Mouse (Mus musculus): ENCODE measurements at regions not wholly inside any gene's neighbourhood (a gene's known extent, or its start where the extent isn't known, plus 50 kb on each side); places are given as distances from the start of the nearest gene placed in this dataset.
"Not testable (repeated sequence)": the region's sequence is repeated elsewhere in the genome, so short reads cannot be mapped to it uniquely, and the experiment has no call there.

DNA sequence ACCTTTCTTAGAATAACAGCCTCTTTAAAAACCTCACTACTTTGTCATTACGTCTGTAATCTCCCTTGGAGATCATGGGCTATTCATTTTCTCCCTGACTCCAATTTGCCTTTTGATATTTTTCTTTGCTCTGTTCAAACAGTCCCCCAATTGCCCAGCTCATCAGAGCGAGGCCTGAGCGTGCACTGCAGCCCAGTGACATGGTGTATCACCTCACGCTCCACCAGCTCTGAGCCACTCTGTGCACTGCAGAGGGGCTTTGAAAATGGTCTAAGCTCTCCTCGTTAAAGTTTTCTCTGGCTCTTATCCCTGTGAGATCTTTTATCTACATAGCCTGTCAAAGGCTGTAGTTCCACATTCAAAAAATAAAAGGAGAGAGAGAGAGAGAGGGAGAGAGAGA lies 152.1 kb downstream of the Srek1 start:
- DNase-seq (ENCODE audit: low read depth, low spot score) = no peak

DNA sequence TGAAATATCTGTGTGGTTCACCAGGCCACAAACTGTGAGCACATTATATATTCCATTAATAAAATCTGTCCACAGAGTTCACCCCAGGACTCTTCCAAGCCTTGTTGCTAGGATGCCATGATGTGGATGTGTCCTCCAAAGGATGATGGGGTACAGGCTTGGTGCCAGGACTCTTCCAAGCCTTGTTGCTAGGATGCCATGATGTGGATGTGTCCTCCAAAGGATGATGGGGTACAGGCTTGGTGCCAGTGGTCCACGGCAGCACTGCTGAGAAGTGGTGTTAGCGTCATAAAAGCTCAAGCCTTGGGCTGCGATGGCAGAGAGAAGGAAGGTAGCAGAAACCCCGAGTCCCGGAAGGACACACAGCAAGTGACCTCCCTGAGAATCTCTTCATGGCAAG lies 153.4 kb downstream of the Srek1 start:
- DNase-seq (ENCODE audit: low read depth, low spot score) = not testable (repeated sequence)

DNA sequence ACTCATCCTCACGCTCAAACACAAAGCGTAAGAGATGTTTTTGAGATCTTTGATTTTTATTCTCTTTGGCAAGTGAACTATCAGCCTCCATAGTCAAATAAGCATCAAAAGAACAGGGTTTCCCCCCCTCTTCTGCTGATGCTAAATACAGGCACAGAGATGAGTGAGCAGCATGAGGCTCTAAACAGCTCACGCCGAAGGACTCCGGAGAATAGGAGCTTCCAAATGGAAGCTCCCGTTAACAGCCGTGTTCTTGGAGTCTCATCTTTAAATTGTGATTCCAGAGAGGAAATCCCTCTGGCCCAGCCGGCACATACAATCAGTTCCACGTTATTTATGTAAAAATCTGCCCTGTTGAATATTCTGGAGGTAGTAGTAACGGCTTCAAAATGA lies 161.1 kb downstream of the Srek1 start:
- DNase-seq (ENCODE audit: low read depth, low spot score) = no peak

DNA sequence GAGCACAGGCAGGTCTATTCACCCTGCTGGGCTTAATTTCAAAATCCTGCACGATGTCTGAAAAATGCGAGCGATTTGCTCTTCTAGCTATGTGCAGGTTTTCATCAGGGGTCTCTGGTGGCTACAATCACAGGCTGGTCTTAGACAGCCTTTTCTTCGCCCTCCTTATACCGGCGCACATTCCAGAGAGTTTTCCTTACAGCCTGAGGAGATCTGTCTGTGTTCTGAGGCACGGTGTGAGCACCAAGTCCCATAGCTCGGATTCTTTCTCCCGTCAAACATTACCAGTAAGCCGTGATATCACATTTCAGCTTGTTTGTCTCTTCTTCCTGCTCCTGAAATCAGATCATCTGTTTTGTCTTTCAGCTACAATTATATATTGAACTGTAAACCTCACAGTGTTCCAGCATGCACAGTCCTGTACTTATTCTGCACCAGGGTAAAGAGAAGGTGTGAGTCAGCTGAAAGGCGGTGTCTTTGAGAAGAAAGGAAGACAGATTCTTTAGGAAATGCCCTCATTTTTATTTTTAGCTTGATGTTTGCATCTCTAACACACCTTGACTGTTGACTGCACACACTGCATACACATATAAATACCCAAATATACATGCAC lies 161.6 kb downstream of the Srek1 start:
- DNase-seq (ENCODE audit: low read depth, low spot score) = no peak

DNA sequence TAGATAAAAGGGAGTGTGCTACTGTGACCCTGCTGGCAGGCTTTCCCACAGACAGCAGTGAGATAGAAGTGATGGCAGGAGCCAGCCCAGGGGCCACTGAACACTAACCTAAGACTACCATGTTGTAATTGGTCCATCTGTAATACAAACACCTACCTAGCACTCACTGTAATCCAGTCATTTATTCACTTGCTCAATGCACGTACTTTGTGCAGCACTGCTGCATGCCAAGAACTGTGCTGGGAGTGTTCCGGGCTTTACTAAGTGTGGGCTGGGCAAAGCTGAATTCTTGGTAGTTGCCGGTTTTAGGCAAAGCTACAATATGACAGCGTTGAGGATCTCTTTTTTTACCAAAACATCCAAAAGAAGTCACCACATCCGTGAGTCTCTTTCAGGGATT lies 172.1 kb downstream of the Srek1 start:
- no peak for DNase-seq (ENCODE audit: low read depth, low spot score)

DNA sequence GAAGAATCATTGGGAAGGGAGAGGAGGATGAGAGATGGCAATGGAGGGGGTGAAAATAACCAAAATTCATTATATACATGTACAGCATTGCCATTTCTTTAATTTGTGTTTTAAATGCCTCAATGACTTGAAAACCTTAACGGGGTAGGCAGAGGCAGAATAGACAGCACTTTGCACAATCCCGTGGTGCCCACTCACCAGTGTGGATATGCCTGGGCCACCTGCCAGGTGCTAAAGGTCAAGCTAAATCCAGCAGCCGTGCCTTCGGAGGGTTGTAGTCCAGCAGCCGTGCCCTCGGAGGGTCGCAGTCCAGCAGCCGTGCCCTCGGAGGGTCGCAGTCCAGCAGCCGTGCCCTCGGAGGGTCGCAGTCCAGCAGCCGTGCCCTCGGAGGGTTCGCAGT lies 182.0 kb downstream of the Srek1 start:
- no peak for DNase-seq (ENCODE audit: low read depth, low spot score)

DNA sequence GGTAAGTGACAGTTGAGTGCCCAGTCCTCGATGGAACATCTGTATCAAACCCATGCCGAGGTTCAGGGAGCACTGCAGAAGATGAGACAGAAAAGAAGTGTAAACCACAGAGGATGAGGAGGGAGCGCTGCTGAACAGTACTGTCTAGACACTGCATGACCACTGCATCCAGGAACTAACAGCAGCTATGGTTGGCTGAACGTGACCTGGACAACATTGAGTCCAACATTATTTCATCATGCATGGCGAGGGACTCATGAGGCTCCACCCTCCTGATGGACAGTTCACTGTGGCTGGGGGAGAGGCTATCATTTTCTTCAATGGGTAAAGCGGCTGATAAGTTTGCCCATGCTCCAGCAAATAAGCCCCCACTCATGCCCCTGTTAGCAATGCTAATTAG lies 182.5 kb downstream of the Srek1 start:
- DNase-seq (ENCODE audit: low read depth, low spot score) = no peak

DNA sequence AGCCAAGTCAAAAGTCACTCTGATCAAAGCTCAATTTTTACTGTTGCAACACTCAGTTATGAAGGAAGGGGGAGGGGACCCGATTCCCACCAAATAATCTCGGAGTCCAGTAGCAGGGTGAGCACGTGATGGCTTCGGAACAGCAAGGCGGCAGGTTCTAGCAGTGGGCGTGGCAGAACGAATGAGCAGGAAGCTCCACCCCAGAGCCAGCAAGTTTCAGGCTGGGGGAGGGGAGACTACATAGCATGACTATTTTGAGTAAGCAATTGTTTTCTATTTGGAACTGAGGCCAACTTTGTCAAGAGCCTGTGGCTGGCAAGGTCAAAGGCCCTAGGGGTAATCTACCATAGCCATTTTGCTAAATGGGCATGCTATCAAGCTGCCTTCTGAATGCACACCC lies 183.0 kb downstream of the Srek1 start:
- DNase-seq (ENCODE audit: low read depth, low spot score) = not testable (repeated sequence)

DNA sequence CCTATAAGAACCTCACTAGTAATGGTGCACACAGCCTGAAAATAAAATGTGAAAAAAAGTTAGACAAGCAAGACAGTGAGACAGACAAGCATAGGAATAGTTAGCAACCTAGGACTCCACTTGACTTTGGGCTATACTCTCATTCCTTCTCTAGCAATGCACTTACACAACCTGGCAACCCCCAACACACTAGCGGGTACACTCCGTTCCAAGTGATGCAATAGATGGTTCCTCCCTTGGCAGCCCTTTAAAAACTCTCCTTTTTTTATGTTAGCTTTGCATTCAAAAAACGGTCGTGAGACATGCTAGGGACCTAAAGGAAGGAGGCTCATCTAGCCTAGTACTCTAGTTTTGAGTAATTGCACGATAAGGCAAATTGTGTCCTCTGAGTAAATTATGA lies 184.8 kb downstream of the Srek1 start:
- no peak for DNase-seq (ENCODE audit: low read depth, low spot score)

DNA sequence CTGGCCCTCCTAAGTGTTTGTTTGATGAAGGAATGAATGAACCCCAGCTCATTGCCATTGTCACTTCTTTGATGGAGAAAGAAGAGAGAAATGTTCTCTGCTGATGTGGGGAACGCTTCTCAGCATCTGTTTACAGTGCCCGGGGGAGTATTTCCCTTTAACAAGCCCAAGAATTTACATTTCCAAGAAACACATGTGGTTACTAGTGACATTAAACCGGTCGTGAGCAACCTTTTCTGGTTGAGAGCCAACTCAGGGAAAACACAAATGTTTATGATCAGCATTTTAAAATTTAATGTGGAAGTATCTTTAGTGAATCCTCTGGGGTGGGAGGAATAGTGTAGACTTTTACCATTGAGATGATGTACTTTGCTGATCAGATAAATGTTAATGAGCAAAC lies 197.6 kb downstream of the Srek1 start:
- no peak for DNase-seq (ENCODE audit: low read depth, low spot score)

DNA sequence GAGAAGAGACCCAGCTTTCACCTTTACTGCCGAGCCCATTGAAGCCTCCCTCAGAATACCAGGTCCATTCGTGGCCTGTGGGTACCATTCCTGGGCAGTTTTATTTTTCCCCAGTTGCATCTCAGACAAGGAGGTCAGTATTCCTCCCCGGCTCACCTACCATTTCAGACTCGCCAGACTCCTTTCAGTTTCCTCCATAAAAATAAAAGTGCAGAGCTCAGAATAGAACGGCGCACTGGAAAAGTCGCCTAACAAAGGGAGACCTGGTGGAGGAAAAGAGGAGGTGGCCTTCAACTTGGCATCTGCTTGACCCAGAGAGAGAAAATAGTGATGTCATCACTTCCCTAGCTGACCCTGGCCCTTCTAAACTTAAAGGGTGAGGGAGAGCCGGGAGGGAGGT lies 209.7 kb downstream of the Srek1 start:
- DNase-seq (ENCODE audit: low read depth, low spot score) = no peak

DNA sequence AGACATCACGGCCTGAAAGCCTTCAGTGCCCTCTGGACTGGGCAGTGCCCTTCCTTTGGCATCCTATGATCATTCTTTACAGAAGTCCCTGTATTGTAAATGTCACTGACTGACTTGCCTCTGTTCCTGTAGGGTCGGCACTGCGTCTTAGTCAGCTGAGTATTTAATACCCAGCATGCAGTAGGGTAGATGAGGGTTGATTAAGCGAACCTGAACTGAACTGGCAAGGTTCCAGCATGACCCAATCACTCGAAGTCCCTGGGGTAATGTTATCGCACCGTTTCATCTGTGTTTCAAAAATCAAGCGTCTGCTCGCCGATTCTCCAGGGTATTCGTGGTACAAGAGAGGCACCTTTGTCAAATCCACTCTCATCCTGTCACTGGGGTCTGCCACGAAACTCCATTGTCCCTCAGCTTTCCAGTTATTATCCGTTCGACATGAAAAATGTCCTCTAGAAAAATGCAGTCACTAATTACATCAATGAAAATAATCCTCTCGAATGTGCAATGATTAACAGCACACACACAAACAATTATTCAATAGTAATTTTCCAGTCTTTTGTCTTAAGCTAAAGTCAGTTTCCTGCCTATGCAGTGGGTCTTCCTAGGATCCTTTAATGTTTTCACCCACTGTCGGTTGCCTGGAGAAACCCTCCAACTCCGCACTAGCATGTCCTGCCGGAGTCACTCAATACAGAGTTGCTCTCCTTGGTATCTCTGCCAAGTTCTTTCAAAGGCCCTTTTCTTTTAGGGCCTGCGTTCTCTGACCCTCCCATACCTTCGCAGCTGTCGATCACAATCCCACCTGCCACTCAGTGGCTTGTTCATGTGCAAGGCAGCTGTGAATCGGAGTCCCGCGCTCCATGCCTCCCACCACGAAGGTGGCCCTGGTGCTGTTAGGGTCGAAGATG lies 212.4 kb downstream of the Srek1 start:
- no peak for DNase-seq (ENCODE audit: low read depth, low spot score)

DNA sequence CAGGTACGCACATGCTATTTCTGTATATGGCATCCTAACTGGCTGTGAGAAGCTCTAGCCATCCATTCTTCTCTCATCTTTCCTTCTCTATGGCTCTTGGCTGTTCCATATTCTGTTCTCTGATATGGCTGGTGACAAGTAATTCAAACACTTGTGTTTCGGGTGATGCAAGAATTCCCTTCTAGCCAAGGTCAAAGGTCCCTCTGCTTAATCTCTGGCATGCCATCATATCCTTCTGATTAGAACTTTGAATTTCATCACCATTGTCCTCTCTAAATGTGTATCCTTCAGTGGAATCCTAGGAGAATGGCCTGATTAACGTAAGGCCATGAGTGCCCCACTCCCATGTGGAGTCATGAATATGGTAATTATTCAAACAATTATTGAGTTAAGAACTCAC lies 215.5 kb downstream of the Srek1 start:
- DNase-seq (ENCODE audit: low read depth, low spot score) = no peak

DNA sequence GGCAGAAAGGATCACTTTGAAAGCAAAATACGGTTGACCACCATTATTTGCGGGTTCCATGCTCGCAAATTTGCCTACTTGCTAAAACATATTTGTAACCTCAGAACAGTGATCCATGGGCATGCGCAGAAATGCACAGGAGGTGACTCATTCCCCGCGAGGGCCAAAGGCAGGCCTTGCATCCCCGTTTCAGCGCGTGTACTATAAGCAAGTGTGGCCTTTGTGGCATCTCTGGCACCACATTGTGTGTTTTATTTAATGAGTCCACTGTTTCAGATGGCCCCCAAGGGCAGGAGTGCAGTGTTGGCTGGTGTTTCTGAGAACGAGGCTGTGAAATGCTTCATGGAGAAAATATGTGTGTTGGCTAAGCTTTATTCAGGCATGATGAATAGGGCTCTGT lies 205.3 kb upstream of the Mast4 start:
- DNase-seq (ENCODE audit: low read depth, low spot score) = no peak

DNA sequence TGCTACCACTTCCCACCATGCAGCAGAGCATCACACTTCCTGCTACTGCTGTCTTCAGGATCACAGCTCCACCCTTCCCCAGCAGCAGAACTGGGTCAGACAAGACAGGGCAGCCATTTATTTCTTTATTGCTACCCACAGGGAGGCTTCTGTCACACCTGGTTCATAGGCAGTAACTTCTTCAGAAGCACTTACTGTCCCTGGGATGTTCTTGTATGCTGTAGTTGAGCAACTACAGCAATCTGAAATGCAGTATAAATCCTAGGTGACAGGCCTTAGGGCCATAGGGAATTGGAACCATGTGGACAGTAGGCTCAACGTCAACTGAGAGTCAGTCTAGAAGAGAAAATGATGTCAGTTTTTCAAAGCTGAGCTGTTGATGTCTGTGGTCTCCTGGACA lies 179.5 kb upstream of the Mast4 start:
- no peak for DNase-seq (ENCODE audit: low read depth, low spot score)

DNA sequence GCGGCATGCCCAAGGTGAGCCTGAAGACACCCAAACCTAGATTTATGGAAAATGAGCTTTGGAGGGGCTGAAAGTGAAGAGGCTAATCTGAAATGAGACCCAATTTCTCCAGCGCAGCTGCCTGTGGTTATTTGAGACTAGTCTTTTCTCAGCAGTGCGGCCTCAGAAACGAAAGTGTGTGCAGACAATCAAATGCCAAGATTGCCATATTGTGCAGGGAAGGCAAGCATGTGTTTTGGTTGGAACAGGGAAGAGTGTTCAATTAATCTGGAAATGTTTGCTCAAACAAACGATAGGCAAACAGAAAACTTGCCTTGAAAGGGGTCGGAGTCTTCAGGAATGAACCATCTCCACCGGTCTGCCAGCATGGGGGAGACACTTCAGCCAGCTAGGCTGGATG lies 178.2 kb upstream of the Mast4 start:
- no peak for DNase-seq (ENCODE audit: low read depth, low spot score)

DNA sequence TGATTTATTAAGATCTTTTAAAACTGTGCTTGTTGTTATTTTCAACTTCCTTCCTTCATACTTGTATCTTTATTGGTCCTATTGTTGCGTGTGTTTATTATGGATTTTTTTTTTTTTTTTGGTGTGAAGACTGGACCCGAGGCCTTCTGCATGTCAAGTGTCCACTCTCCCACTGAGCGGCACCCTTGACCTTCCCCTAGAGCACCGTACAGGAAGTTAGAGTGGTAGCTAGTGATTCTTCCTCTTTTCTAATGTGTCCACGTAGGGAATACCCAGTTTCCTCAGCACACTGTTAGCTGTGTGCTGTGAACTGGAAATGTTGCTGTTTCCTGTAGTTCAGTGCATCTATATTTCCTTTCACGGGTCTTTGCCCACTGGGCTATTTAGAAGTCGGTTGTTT lies 170.7 kb upstream of the Mast4 start:
- peak; percentile 59 for DNase-seq (ENCODE audit: low read depth, low spot score)

DNA sequence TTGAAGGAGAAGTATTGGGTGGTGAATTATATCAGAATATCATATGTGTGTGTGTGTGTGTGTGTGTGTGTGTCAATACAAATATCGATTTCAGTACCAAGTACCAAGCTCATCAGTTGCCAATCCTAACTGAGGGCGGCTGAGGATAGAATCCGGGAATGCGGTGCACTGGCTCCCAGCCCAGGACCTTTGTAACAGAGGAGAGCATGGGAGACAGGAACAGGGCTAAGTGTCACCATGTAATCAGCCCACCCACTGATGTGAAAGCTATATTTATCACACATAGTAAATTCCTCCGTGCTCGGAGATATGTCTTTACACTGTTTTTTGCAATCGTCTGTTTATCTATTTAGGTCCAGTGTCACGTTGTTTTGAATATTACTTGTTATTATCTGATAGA lies 165.1 kb upstream of the Mast4 start:
- DNase-seq (ENCODE audit: low read depth, low spot score) = no peak

DNA sequence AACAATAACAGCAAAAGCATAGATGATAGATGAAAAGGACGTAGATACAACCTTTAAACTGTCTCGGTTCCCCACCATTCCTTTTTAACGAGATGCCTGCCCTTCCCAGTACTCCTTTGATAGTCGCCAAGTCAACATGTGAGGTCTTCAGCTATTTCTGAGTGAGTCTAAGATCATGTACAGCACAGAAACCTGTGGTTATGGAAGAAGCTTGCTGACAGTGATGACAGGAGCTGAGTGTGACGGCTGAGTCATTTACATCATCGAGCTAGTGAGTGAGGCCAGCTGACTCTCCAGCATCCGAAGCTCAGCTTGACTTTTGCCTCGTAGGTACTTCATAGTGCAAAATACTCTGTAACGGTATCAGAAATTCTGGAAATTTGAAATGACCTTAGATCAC lies 160.1 kb upstream of the Mast4 start:
- DNase-seq (ENCODE audit: low read depth, low spot score) = no peak

DNA sequence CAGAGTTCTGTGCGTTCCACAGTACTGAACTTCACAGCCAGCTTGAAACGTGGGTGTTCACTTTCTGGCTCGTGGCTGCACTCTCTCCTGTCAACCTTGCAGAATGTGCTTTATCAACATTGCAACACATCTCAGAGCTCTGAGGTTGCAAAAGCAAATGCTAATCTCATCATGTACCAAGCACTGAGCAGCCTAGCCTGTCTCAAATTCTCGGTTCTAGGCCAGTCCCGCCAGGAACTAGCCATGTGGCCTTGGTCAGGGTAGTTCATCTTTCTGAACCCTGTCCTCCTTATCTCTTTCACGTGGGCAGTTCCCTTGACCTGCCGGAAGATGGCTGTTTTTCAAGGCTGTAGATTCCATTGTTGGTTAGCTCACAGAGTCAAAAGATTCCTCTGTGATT lies 159.3 kb upstream of the Mast4 start:
- no peak for DNase-seq (ENCODE audit: low read depth, low spot score)

DNA sequence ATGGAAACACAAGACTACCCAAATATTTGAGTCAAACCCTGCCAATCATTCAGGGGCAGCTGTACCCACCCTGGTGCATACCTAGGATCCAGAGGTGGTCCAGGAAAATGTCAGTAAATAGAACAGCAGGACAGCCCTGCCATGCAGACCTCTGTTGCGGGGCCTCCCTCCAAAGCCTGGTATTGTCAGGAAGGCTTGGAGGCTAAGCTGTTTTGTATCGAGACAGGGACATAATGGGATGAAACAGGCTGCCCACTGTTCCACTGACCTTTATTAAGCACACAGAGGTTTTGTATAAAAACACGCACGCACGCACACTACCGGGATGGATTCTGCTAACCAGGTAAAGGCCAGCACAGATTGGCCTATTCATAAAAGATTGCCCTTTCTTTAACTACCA lies 155.8 kb upstream of the Mast4 start:
- DNase-seq (ENCODE audit: low read depth, low spot score) = no peak

DNA sequence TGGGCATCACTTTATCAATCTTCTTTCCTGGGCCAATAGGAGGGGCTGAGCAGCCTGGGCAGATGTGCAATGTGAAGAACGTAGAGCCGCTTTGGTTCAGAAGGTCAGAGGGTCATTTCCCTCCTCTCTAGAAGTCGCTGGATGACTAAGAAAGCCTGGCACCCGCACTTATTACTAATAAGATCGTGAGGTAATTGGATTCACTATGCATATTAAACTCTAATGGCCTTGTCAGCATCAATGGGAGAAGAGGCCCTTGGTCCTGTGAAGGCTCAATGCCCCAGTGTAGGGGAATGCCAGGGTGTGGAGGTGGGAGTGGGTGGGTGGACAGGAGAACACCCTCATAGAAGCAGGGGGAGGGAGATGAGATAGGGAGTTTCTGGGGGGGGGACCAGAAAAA lies 149.8 kb upstream of the Mast4 start:
- DNase-seq (ENCODE audit: low read depth, low spot score) = no peak

DNA sequence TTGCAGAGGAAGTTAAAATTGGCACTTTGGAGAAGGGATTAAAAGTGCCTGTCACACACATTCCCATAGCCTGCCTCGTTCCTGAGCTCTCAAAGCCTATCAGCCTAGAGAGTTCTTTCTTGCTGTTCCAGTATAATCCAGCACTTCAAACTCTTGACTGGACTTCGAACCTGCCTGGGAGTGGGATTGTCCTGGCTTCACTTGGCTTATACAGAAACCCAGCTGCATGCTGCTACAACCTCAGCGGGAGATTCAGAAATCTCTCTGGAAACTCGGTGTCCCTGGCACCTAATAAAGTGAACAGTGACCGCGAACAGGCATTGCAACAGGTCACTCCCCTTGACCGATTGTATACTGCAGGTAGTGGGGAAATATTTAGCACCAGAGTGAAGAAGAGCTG lies 149.1 kb upstream of the Mast4 start:
- DNase-seq (ENCODE audit: low read depth, low spot score) = no peak

DNA sequence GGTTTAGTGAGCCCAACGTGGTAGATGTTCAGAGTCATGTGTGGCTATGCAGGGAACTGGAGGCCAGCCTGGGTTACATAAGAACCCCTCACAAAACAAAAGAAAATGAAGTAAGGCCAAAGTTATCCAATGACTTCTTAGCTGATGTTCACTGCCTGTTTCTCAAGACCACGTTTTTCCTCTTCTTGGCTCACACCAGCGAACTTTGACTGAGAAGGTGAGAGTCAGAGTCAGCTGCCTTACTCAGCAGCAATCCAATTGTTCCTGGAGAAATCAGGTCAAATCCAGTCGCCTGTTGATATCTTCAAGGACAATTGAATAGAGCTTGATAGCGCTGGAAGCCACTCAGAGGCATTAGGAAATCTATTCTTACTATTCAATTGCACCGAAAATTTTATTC lies 142.0 kb upstream of the Mast4 start:
- no peak for DNase-seq (ENCODE audit: low read depth, low spot score)

All from A20 (cell line).